Comparison of ENCODE assay signal across 10 mouse cellular contexts in the genomic region with DNA sequence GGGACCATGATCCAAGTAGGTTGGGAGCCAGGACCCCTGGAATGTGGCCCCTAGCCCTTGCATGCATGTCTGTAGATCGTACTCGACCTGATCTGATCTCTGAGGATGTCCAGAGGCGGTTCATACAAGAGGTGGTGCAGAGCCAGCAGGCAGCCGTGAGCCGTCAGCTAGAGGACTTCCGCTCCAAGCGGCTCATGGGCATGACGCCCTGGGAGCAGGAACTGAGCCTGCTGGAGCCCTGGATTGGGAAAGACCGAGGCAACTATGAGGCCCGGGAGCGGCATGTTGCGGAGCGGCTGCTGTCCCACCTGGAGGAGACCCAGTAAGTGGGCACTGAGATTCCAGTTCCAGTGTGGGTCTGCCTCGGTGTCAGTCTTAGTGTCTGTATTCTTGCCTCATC.
"Had no signal": no experiment of that assay in that cellular context is flagged by ENCODE, and none has a peak within 500 bp of the region (broad histone marks: within the 10 kb centered on the region; RNA-seq: fewer than 3 reads in every experiment).

No protein-coding gene starts in this region.

- DNase-seq: liver, postnatal 0 days; lung, adult 2 months; lung, postnatal 14 days; lung, postnatal 36 days; right cerebral cortex, postnatal 14 days; right cerebral cortex, postnatal 4 days; spleen, adult 18-20 months; thymus, adult 18-20 months; thymus, postnatal 14 days; thymus, postnatal 36 days had no signal
